In genomic region chr10:17722158-17722557, GRCm38 (mm10) we compare ENCODE assay signal across 8 mouse cellular contexts. TPM values are rescaled to one million over a fixed set of nuclear protein-coding genes. Genes with fewer than 3 reads are reported as not detected.
DNase-seq lines count a peak whose midpoint lies in the region; ATAC-seq and TF ChIP-seq lines count a peak whose summit lies in the region.

No protein-coding gene starts in this region.

- H3K4me3 ChIP-seq in E14TG2a.4 (replicated peaks; ENCODE audit: low read length), result peak overlapping the region; percentile 97
- H3K4me3 ChIP-seq in forebrain, embryonic 13.5 days, result peak overlapping the region; percentile 93
- peak overlapping the region; percentile 77 for H3K4me3 ChIP-seq in liver, postnatal 0 days (ENCODE audit: low read depth, low read length)
- peak overlapping the region; percentile 94 for H3K4me3 ChIP-seq in neural tube, embryonic 15.5 days (replicated peaks)

- no peak for TF ChIP-seq CTCF in E14TG2a.4 (conservative IDR thresholded peaks at IDR 0.05; ENCODE audit: low read length)
- TF ChIP-seq CTCF in liver, postnatal 0 days (IDR thresholded peaks at IDR 0.05; ENCODE audit: low read depth), result peak; percentile 29

- peaks cover 15% of the 10 kb centered on the region for H3K27me3 ChIP-seq in E14TG2a.4 (ENCODE audit: insufficient read depth, low read length)
- H3K27me3 ChIP-seq in forebrain, embryonic 13.5 days, result no peaks in the 10 kb centered on the region
- no peaks in the 10 kb centered on the region for H3K27me3 ChIP-seq in liver, postnatal 0 days (ENCODE audit: insufficient read depth, low read length)
- no peaks in the 10 kb centered on the region for H3K27me3 ChIP-seq in neural tube, embryonic 15.5 days (replicated peaks)

- H3K27ac ChIP-seq in forebrain, embryonic 13.5 days, result peak overlapping the region; percentile 100
- peak overlapping the region; percentile 96 for H3K27ac ChIP-seq in liver, postnatal 0 days (ENCODE audit: low read depth)
- H3K27ac ChIP-seq in neural tube, embryonic 15.5 days (replicated peaks), result peak overlapping the region; percentile 100

- WGBS in forebrain, embryonic 13.5 days, result 0% methylated on average over 24 of the region's 24 CpGs
- under 1% methylated on average over 24 of the region's 24 CpGs for WGBS in large intestine, adult 2 months
- under 1% methylated on average over 24 of the region's 24 CpGs for WGBS in liver, postnatal 0 days (ENCODE audit: insufficient replicate concordance)
- under 1% methylated on average over 24 of the region's 24 CpGs for WGBS in neural tube, embryonic 15.5 days

- intact Hi-C loops in heart, postnatal 10 days (cut with DNase I), result loop anchor here (2.0 to 10.0 kb wide), 10 partner anchors 160 to 1377 kb away; no protein-coding TSS in a partner anchor

- peak overlapping the region; percentile 97 for H3K9ac ChIP-seq in forebrain, embryonic 13.5 days
- H3K9ac ChIP-seq in liver, postnatal 0 days (replicated peaks), result peak overlapping the region; percentile 86
- peak overlapping the region; percentile 89 for H3K9ac ChIP-seq in neural tube, embryonic 15.5 days (replicated peaks)

- DNase-seq in heart, postnatal 10 days, result peak; percentile 97 to 98
- DNase-seq in large intestine, adult 2 months (ENCODE audit: low read depth, low spot score), result peak; percentile 84
- DNase-seq in liver, postnatal 0 days, result peak; percentile 93
- DNase-seq in testis, postnatal 14 days (ENCODE audit: low spot score), result peak; percentile 91

- H3K4me2 ChIP-seq in forebrain, embryonic 13.5 days, result peak overlapping the region; percentile 72
- H3K4me2 ChIP-seq in liver, postnatal 0 days (ENCODE audit: low read depth, low read length), result peak overlapping the region; percentile 93
- H3K4me2 ChIP-seq in neural tube, embryonic 15.5 days, result peak overlapping the region; percentile 78

- peak; percentile 81 for ATAC-seq in cerebellum, adult (ENCODE audit: insufficient number of reproducible peaks, low FRiP score, low TSS enrichment)
- peak; percentile 85 for ATAC-seq in forebrain, embryonic 13.5 days
- ATAC-seq in liver, postnatal 0 days, result peak; percentile 74
- peak; percentile 86 for ATAC-seq in neural tube, embryonic 15.5 days (ENCODE audit: low FRiP score)

- peaks cover 10% of the 10 kb centered on the region for H3K36me3 ChIP-seq in E14TG2a.4 (ENCODE audit: insufficient read depth, low read length)
- no peaks in the 10 kb centered on the region for H3K36me3 ChIP-seq in forebrain, embryonic 13.5 days (ENCODE audit: poor library complexity, severe bottlenecking)
- no peaks in the 10 kb centered on the region for H3K36me3 ChIP-seq in liver, postnatal 0 days (replicated peaks; ENCODE audit: insufficient read depth, low read length)
- H3K36me3 ChIP-seq in neural tube, embryonic 15.5 days, result no peaks in the 10 kb centered on the region

- peaks cover 46% of the 10 kb centered on the region for H3K4me1 ChIP-seq in E14TG2a.4 (replicated peaks; ENCODE audit: low read depth, low read length)
- H3K4me1 ChIP-seq in forebrain, embryonic 13.5 days, result peaks cover 22% of the 10 kb centered on the region
- peaks cover 23% of the 10 kb centered on the region for H3K4me1 ChIP-seq in liver, postnatal 0 days (ENCODE audit: insufficient read depth)
- peaks cover 16% of the 10 kb centered on the region for H3K4me1 ChIP-seq in neural tube, embryonic 15.5 days

- no peaks in the 10 kb centered on the region for H3K9me3 ChIP-seq in E14TG2a.4 (ENCODE audit: low read length)
- no peaks in the 10 kb centered on the region for H3K9me3 ChIP-seq in forebrain, embryonic 13.5 days (replicated peaks)
- H3K9me3 ChIP-seq in liver, postnatal 0 days (ENCODE audit: low read length), result no peaks in the 10 kb centered on the region
- no peaks in the 10 kb centered on the region for H3K9me3 ChIP-seq in neural tube, embryonic 15.5 days (replicated peaks)

- TF ChIP-seq EP300 in liver, postnatal 0 days (IDR thresholded peaks at IDR 0.05; ENCODE audit: low read depth), result no peak; the same call in 1 of the 2 replicates

RNA-seq across cellular contexts. Expression of gene Cited2, which starts 0.9 kb away (rescaled TPM):
- polyA plus RNA-seq in forebrain, embryonic 13.5 days (2015; fragmentation: Nextera tagmentation; extraction: Ambion mirVana), result 52.2 and 63.6 TPM in 2 replicates
- total RNA-seq in heart, postnatal 10 days (2021), result 10 to 100 TPM; 29.7 to 32.9 TPM
- 30.9 and 47.0 TPM in 2 replicates for polyA plus RNA-seq in large intestine, adult 2 months (2012; rRNA removed)
- polyA plus RNA-seq in liver, postnatal 0 days (2015; fragmentation: Nextera tagmentation; extraction: Ambion mirVana), result 17.0 and 17.1 TPM in 2 replicates
- 66.5 and 72.7 TPM in 2 replicates for polyA plus RNA-seq in neural tube, embryonic 15.5 days (2015; fragmentation: Nextera tagmentation; extraction: Ambion mirVana)

Comparison
In these comparisons a context has a peak if more than half of its experiments do, and no peak if none do; other contexts are left out.
1. Peak in every context shown above with its lines: DNase-seq, ATAC-seq, H3K4me3 ChIP-seq and H3K27ac ChIP-seq.